Mouse (Mus musculus) layer of hippocampus, adult 8-10 months (tissue): ENCODE results near the gene Fam186a. TPM values are rescaled to one million over a fixed set of nuclear protein-coding genes. Genes with fewer than 3 reads are reported as not detected.
A peak's percentile ranks its signal among the peaks of the same experiment; 100 is the strongest.

ENCODE experiments used
- DNase-seq, 2 experiments: peaks; one replicate each; pipeline ENCODE4 v3.0.0; 2022; ENCODE audit warnings: low spot score in 2 of 2
- total RNA-seq, 4 experiments: library from RNA; stranded (reverse); gene quantifications; 2 replicates each; pipeline ENCODE4 v1.2.4; 2022

Fam186a gene
- total RNA-seq, 4 experiments from 2014 or later, result 0.04 to 0.40 (median 0.07) TPM; not detected in 1

DNA sequence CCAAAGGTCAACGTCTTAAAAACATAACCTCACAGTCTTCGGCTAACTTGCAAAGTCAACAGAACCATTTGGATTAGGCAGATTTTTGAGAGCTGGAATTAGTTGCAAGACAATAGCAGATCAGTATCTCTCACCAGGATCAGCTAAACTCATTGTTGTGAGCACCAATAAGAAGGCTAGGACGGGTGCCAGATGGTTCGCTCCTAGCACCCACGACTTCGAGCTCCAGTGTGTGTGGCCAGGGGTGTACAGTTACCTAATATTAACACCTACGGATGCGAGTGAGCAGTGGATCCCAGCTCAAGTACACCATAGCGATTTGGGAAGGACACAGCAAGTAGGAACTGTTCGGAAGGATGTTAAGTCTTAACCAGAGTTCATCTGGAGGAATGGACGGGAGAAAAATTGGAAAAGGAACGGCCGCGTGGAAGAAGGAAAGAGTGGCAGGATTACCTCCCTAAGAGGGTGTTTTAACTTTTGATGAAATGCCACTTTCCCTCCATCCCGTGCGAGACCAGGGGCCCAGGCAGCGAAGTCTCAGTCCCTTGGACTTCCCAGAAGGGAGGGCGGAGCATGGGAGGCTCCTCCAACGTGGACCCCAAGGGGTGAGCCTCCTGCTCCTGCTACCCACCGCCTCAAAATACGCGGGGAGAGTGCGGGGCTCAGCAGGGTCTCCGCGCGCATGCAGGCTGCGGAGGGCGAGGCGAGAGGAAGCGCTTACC lies 92.1 kb downstream of the Fam186a start:
- DNase-seq, result peak in 1 of 2 experiments; percentile 11

DNA sequence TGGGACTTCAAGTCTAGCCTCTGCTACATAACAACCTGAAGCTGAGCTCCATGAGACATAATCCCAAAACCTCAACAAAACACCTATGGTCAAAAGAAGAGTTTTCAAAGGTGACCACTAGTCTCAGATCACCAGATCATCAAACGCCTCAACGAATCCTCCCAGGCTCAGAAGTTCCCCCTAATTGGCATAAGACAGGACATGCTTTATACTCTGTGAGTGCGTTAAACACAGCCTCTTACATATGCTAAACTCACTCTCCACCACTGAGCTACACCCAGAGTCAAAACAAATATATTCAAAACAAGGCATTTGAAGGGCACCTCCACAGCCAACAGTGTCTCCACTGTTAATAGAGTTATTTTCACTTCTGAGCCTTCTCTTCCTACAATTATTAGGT lies 94.3 kb downstream of the Fam186a start:
- DNase-seq, result no peak

Other genes with a start within 250 kb of the Fam186a start
- gene Gpd1, start 249.5 kb downstream of the Fam186a start, total RNA-seq, result 100 to 1,000 TPM; 102 to 138 (median 117) TPM
- gene Cox14, start 241.4 kb downstream of the Fam186a start, total RNA-seq, result 100 to 1,000 TPM; 103 to 125 (median 111) TPM
- gene Cers5, start 194.2 kb downstream of the Fam186a start, total RNA-seq, result 10 to 100 TPM; 24.9 to 34.7 (median 31.4) TPM
- 10 to 100 TPM; 11.0 to 14.6 (median 13.1) TPM for gene Lima1, start 91.6 kb downstream of the Fam186a start, total RNA-seq
- 10 to 100 TPM; 47.8 to 60.3 (median 53.4) TPM for gene Larp4, start 3.0 kb upstream of the Fam186a start, total RNA-seq
- gene Dip2b, start 71.6 kb upstream of the Fam186a start, total RNA-seq, result 10 to 100 TPM; 46.0 to 55.2 (median 48.7) TPM